10 mouse cellular contexts compared by ENCODE assay signal in the genomic region with DNA sequence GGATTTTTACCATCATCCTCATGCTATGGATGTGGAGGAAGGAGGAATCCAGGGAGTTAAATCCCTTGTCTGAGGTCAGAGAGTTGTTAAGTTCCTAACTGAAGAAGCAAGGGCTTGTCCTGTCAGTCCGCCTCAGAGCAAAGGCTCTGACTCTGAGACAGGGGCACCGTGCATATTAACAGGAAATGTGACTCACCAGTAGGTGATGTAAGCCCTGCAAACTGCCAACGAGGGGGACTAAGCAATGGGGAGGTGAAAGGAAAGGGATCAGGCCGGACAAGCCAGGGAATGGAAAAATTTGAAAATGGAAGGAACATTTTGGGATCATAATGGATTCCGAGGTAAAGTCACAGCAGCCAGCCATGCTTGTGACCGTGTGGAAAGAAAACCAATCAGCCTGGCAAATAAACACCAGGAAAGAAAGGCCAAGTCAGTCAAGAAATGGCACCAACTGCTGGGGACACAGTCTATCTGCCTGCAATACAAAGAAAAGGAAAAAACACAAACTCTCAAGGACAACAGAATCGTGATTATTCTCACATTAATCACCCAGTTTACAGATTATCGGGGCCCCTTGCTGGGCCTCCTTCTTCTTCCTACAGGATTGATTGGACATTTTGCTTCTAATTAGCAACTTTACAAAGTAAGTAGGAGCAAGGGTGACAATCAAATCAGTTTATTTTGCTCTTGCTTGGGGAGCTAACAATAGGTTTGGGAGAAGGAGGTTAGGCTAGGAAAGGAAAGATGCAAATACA.
DNase-seq lines count a peak whose midpoint lies in the region; ATAC-seq lines count a peak whose summit lies in the region.
"Had no signal": no experiment of that assay in that cellular context is flagged by ENCODE, and none has a peak within 500 bp of the region (broad histone marks: within the 10 kb centered on the region; RNA-seq: fewer than 3 reads in every experiment).

No protein-coding gene starts in this region.

- H3K27ac ChIP-seq in forebrain, embryonic 10.5 days = peak overlapping the region; percentile 56
- H3K27ac ChIP-seq: liver, embryonic 14.5 days had no signal

- H3K4me3 ChIP-seq in forebrain, embryonic 10.5 days = no peak overlapping the region

- no peak for ATAC-seq in monocyte, adult 5-6 weeks (replicated peaks; ENCODE audit: insufficient number of reproducible peaks, low FRiP score, low TSS enrichment, poor library complexity, severe bottlenecking)

- H3K4me1 ChIP-seq in forebrain, embryonic 10.5 days = peaks cover 27% of the 10 kb centered on the region

- peaks cover 6% of the 10 kb centered on the region; the same call in 1 of the 2 replicates for H3K27me3 ChIP-seq in forebrain, embryonic 10.5 days (ENCODE audit: poor library complexity, severe bottlenecking)

- H3K9me3 ChIP-seq in forebrain, embryonic 10.5 days = no peaks in the 10 kb centered on the region

- DNase-seq in gastrocnemius, postnatal 25 days = peak; percentile 7
- no peak for DNase-seq in gastrocnemius, postnatal 10 days
- peak; percentile 68 for DNase-seq in 416B (ENCODE audit: low read depth)
- no peak for DNase-seq in forebrain, embryonic 10.5 days (ENCODE audit: extremely low spot score, low spot score)
- peak; percentile 37 for DNase-seq in kidney, postnatal 10 days
- no peak for DNase-seq in cerebellum, adult 11-12 months
- no peak for DNase-seq in layer of hippocampus, postnatal 25 days (ENCODE audit: extremely low spot score in 1 of 2, low spot score in 1 of 2)
- DNase-seq: thymus, adult 18-20 months had no signal

- 46% methylated on average over 8 of the region's 8 CpGs for WGBS in forebrain, embryonic 10.5 days

- H3K36me3 ChIP-seq in forebrain, embryonic 10.5 days (replicated peaks) = no peaks in the 10 kb centered on the region

Comparison
In these comparisons a context has a peak if more than half of its experiments do, and no peak if none do; other contexts are left out.
1. DNase-seq: peak in gastrocnemius, postnatal 25 days (single experiment), 416B (single experiment) and kidney, postnatal 10 days (single experiment); none in gastrocnemius, postnatal 10 days (single experiment), forebrain, embryonic 10.5 days (single experiment), cerebellum, adult 11-12 months (single experiment) and layer of hippocampus, postnatal 25 days (0 of 2).